ENCODE assay signal across 8 mouse cellular contexts in genomic region chr2:78867726-78868510, GRCm38 (mm10). TPM values are rescaled to one million over a fixed set of nuclear protein-coding genes. Genes with fewer than 3 reads are reported as not detected.
DNase-seq lines count a peak whose midpoint lies in the region; ATAC-seq lines count a peak whose summit lies in the region.

TSS of gene Ube2e3 (plus strand) at chr2:78868124.

- no peaks in the 10 kb centered on the region for H3K36me3 ChIP-seq in intestine, embryonic 16.5 days (ENCODE audit: control insufficient read depth, insufficient read depth, low read length)

- peaks cover 13% of the 10 kb centered on the region for H3K4me1 ChIP-seq in intestine, embryonic 16.5 days (ENCODE audit: control insufficient read depth, insufficient read depth, low read length)

- no peaks in the 10 kb centered on the region for H3K27me3 ChIP-seq in intestine, embryonic 16.5 days (replicated peaks; ENCODE audit: control insufficient read depth, insufficient read depth, low read length)

- H3K4me2 ChIP-seq in intestine, embryonic 16.5 days (ENCODE audit: low read depth, low read length): peak within 1 kb of the TSS; percentile 71

- peak; percentile 2; the same call in 1 of the 2 replicates for ATAC-seq in granulocyte monocyte progenitor cell, adult 5-6 weeks (replicated peaks; ENCODE audit: poor library complexity, severe bottlenecking)
- no peak; the same call in 1 of the 2 replicates for ATAC-seq in intestine, embryonic 16.5 days
- ATAC-seq in megakaryocyte, adult 5-6 weeks (ENCODE audit: poor library complexity, severe bottlenecking): no peak

- H3K9me3 ChIP-seq in intestine, embryonic 16.5 days (ENCODE audit: control insufficient read depth, low read length): no peaks in the 10 kb centered on the region

- H3K4me3 ChIP-seq in intestine, embryonic 16.5 days (ENCODE audit: low read length): peak within 1 kb of the TSS; percentile 81

- DNase-seq in retina, embryonic 14.5 days (ENCODE audit: low spot score): peak; percentile 11
- no peak for DNase-seq in retina, postnatal 1 day
- peak; percentile 25 for DNase-seq in embryo, embryonic 10 days (ENCODE audit: low spot score)
- no peak for DNase-seq in urinary bladder, postnatal 25 days (ENCODE audit: low spot score)
- DNase-seq in right cerebral cortex, postnatal 4 days: no peak

- peak within 1 kb of the TSS; percentile 97 for H3K9ac ChIP-seq in intestine, embryonic 16.5 days (ENCODE audit: low read depth, low read length)

- peak within 1 kb of the TSS; percentile 97 for H3K27ac ChIP-seq in intestine, embryonic 16.5 days (ENCODE audit: low read length)

- WGBS in intestine, embryonic 16.5 days: 12% methylated on average over 14 of the region's 14 CpGs

RNA-seq across cellular contexts. Expression of gene Ube2e3, which starts in this region (rescaled TPM):
- total RNA-seq in granulocyte monocyte progenitor cell, adult 5-6 weeks (2014; fragmentation: Nextera tagmentation): 50.5 and 62.7 TPM in 2 replicates
- total RNA-seq in granulocyte monocyte progenitor cell, adult 5-6 weeks (2017): 39.7 and 40.2 TPM in 2 replicates
- polyA plus RNA-seq in intestine, embryonic 16.5 days (2015; fragmentation: Nextera tagmentation; extraction: Ambion mirVana): 82.0 and 84.7 TPM in 2 replicates
- total RNA-seq in megakaryocyte, adult 5-6 weeks (2015): 55.4 and 61.5 TPM in 2 replicates
- total RNA-seq in megakaryocyte, adult 5-6 weeks (2017): 36.3 and 37.4 TPM in 2 replicates

Comparison
In these comparisons a context has a peak if more than half of its experiments do, and no peak if none do; other contexts are left out.
1. DNase-seq: peak in retina, embryonic 14.5 days (single experiment) and embryo, embryonic 10 days (single experiment); none in retina, postnatal 1 day (single experiment), urinary bladder, postnatal 25 days (single experiment) and right cerebral cortex, postnatal 4 days (single experiment).